Mouse (Mus musculus): ENCODE results near the gene Hoxa6.

DNA sequence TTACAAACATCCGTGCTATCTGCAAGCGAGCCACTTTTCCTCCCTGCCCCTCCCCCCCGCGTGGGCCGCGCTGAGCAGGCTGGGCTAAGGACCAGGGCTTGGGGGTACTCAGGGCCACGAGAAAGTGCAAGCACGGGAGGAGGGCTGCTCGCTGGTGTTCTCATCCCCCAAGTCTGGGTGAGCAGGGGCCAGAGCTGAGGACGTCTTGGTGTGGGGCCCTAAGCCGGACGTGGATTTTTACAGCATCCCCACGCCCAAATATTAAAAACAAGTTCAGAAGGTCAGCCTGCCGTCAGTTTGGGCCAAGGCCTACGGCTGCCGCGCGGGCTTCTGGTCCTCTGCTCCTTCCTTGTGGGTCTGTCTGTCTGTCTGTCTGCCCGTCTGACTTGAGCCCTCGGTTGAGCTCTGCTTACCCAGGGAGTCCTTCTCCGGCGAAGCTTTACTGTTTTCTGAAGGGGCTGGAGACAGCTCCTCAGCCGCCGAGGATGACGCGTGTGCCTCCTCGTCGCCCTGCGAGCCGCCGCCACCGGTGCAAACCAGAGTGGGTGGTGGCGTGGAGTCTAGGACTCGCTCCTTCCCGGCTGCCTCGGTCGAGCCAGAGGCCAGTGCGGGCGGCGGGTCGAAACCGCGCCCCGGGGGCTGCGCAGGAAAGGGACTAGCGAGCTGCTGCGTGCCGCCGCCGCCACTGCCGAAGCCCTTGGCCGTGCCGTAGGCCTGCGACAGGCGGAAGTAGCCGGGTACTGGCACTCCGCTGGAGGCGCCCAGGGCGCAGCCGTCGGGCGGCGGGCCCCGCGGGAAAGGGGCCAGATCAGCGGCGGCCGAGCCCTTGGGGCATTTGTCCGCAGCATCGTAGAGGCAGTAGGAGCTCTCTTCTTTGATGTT is 25.3 kb upstream of the Hoxa6 start:
- TF ChIP-seq EP300 (IDR thresholded peaks at IDR 0.05; ENCODE audit: insufficient read depth, low read depth, low read length) (no peak), CTCF (IDR thresholded peaks at IDR 0.05; ENCODE audit: low read depth, low read length) (no peak)

Data from ES-Bruce4 (cell line).